Mouse (Mus musculus) brain, embryonic 18.5 days (tissue): ENCODE results near the gene Erap1.
"Not testable (repeated sequence)": the region's sequence is repeated elsewhere in the genome, so short reads cannot be mapped to it uniquely, and the experiment has no call there.

Experiments used
- DNase-seq: peaks from one replicate; pipeline ENCODE4 v3.0.0-alpha.2; 2012; ENCODE audit warnings: low read depth, low spot score

The Erap1 gene

GRCm38 (mm10) chr13:74638793-74639711 lies at the start of gene Erap1:
Gene Erap1, plus strand, starts transcription at chr13:74639568.
- no peak for DNase-seq

- not testable (repeated sequence) for DNase-seq
These were observed 48.0 kb upstream of the Erap1 start for GRCm38 (mm10) chr13:74591401-74591821.

DNA sequence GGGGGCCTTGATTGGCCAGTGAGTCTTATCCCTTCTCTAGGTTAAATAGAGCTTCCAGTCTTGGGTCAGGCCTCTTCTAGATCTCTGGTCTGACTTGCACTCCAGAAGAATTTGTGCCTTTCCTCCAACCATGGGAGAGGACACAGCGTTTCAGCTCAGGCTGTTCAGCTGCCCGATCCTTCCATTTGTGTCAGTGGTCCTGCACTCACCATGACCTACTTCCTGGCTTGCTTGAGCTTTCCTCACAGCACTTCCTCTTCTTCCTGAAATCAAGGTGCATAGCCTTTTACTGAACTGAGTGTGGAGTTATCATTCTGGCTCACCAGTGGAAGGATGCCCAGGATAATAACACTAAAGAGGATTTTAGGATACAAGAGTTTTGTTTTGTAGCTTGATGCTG lies 47.5 kb upstream of the Erap1 start:
- DNase-seq, result not testable (repeated sequence)

GRCm38 (mm10) chr13:74597022-74597421 lies 42.3 kb upstream of the Erap1 start:
- DNase-seq, result not testable (repeated sequence)

DNA sequence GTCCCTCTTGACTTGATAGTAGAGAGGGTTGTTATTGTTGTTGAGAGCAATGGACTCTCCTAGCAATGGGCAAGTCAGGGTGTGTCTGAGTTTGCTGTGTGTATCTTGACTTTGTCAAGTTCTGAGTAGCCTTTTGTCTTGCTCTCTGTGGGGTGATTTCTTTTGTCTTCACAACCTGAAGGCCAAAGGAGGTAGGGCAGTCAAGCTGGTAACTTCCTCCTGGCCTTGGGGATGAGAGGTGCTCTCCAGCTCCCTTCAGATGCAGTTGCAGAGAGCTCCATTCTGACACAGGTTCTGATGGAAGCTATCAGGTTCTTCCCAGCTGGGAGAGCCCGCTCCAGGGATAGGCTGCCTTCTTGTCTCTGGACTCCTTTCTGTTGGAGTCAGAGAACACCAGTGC lies 37.6 kb upstream of the Erap1 start:
- not testable (repeated sequence) for DNase-seq

DNA sequence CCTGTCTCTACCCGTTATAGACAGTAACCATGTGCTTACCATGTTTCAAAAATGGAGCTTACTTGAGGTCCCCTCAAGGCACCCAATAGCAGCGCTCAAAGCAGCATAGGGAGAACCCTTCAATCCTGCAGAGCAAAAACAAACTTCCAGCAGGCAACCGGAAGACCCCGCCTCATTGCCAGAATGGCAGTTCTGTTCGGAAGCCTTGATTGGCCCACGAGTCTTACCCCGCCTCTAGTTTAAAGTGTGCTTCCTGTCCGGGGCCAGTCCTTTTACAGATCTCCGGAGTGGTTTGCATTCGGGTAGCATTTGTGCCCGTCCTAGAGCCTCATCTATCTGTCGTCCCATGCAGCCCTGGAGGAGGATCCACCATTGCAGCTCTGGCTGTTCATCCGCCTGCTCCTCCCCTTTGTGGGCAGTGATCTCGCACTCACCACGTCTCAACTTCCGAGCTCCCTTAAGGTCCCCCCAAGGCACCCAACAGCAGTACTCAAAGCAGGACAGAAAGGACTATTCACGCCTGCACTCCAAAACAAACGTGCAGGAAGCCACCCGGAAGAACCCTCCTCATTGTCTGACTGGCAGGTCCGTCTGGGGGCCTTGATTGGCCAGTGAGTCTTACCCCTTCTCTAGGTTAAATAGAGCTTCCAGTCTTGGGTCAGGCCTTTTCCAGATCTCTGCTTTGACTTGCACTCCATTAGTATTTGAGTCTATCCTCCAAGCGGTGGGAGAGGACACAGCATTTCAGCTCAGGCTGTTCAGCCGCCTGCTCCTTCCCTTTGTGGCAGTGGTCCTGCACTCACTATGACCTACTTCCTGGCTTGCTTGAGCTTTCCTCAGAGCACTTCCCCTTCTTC lies 22.0 kb upstream of the Erap1 start:
- DNase-seq, result peak; percentile 80

GRCm38 (mm10) chr13:74632327-74632726 lies 7.0 kb upstream of the Erap1 start:
- DNase-seq, result no peak

GRCm38 (mm10) chr13:74632857-74633256 lies 6.5 kb upstream of the Erap1 start:
- no peak for DNase-seq

DNA sequence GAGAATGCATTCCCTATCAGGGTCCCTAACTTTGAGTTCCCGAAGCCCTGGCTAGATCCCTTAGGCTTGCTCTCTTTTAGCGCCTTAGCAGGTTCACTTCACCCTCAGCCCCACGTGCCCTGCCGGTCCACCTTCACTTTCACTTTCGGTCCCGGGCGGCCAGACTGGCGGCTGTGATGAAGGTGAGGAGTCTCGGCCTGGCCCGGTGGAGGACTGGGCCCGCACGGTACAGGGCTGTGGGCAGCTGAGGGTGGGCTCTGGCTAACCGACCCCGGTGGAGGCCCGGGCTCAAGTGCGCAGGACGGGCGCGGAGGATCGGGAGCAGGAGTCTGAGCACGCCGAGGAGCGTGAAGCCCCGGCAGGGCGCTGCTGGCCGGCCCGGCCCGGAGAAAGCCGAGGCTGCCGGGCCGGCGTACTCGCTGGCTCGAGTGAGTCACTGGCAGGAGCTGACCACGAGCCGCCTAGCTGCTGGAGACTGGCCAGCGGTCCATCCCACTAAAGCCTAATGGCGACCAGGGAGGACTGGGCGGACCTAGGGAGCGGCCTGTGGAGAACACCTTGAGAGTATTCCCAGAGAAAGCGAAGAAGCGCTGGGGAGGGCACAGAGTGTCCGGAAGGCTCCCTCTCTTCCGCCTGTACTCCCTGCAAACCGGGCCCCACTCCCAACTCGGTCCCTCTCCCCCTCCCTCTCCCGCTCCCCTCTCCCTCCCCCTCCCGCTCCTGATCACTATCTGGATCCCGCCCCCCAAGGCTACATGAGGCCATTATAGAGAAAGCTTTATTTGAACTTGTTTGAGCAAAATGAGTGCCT lies 549 bp downstream of the Erap1 start:
- DNase-seq, result no peak

DNA sequence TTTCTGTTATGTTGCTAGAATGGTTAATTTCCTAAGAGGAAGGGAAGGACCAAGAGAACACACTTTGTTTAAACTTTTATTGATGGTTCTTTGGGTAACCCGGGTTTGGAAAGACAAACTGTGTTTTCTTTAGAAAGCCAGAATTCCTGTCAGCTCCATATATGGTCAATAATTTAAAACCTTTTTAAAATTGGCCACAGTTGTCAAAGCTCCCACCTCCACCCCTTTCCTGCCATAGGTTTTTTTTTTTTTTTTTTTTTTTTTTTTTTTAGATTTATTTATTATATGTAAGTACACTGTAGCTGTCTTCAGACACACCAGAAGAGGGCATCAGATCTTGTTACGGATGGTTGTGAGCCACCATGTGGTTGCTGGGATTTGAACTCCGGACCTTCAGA lies 1.2 kb downstream of the Erap1 start:
- DNase-seq, result not testable (repeated sequence)

DNA sequence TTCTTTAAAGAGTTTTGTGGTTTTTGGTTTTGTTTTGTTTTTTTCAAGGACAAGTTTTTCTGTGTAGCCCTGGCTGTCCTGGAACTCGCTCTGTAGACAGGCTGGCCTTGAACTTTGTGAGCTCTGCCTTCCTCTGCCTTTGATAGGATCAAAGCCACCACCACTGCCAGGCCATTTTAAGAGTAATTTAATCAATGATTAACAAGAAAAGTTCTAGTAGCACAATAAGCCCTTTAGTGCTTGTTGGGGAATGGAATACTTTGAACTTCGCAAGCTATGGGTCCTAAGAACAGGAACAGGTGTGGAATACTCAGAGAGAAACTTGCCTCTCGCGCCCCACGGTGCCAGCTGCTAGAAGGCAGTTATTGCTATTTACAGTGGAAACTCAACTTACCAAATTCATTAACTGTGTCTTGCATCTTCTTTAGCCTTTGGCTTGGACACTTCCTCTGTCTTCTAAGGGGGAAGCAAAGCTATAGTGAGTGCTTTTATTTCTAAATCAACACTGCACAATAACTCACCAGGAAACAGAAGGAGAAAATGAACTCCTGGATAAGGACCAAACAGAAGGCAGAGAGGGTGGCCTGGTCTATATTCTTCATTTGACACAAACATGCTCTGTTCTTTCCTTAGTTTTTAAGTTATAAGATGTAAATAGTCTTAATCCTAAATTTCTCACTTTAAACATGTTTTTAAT lies 56.3 kb downstream of the Erap1 start:
- no peak for DNase-seq

GRCm38 (mm10) chr13:74696225-74696624 lies 56.9 kb downstream of the Erap1 start:
- no peak for DNase-seq

DNA sequence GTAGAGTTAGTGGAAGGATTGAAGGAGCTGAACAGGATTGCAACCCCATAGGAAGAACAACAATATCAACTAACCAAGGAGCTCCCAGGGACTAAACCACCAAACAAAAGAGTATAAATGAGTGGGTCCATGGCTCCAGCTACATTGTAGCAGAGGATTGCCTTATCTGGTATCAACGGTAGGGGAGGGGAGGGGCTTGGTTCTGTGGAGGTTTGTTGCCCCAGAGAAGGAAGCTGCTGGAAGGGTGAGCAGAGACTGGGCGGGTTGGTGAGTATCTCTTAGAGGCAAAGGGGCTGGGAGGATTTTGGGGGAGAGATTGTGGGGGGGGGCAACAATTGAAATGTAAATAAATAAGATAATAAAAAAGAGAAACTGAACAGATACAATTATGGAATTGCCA lies 79.6 kb downstream of the Erap1 start:
- DNase-seq, result no peak

- DNase-seq, result no peak
These were observed 94.4 kb downstream of the Erap1 start for GRCm38 (mm10) chr13:74733726-74734125.

DNA sequence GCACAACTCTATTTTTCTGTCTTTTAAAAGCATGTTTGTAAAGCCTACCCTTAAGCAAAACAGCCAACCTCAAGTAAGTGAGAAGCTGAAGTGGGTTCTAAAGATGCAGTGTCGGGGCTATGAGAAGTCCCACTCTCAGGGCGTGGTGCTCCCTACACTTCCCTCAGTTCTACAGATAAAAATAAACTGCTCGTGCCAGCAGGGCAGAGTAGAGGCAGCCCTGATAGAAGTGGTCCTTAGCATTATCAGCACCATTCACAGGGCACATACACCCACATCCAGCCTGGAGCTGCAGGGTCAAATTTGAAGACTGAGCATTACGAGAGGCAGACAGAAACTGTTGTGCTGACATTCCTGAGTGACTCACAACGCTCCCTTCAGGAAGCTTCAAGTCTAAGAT lies 96.5 kb downstream of the Erap1 start:
- DNase-seq, result no peak

DNA sequence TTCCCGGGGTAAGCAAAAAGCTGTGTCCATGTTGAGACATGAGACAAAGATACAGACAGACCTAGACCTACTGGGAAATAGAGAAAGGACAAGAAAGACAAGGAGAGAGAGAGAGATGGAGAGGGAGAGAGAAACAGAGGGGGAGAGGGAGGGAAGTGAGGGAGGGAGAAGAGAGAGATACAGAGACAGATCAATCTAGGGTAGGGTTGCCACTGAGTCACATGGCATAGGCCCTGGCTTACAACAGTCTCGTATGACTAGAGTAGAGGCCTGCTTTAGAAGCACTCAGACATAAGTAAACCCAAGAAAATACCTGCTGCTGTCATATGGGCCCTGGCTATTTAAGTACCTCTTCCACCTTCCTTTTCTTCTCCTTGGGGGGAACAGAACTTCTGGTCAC lies 97.0 kb downstream of the Erap1 start:
- DNase-seq, result no peak
